Mouse (Mus musculus): Measurements from ENCODE around the gene Igsf1.

Gene Igsf1

DNA sequence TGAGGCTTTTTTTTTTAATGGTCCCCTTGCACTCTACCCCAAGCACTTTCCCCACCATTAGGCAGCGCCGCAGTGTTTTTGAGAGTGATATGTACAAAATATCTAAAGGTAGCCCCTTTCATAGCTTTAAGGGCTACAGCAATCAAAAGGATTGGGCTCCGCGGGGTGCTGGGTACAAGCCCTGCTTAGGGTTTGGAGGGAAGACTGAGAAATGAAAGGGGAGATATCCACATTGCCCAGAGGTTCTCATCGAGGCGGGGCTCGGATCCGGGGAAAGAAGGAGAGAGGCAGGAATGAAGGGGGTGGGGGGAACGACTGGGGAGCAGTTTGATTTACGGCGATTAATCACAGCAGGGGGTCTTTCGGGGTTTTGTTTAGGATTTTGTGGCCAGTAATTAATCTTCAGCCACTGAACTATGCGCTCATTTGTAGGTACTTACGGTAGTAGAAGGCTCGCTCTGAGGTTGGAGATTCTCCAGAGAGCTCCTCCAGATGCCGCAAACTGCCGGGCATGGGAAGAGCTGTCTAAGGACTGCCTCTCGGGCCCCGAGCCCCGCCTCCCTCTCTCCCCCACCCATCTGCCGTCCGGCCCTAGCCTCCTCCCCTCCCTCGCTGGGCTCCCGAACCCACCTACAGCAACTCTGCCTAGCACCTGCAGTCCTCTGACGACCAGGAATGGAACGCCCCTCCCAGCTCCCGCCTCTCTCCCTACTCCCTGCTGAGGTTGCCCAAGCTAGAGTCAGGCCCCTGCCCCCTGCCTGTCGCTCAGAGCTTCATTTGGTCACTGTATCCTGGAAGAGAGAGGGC, at the start of gene Igsf1:
Igsf1 (minus strand) TSS at position 537 of the 807 bp plus-strand sequence.
- peak; percentile 42 for DNase-seq (ENCODE audit: low read depth, low spot score)

- DNase-seq (ENCODE audit: low read depth, low spot score): no peak
These were observed 26.7 kb downstream of the Igsf1 start for GRCm38 (mm10) chrX:49770828-49771227.

GRCm38 (mm10) chrX:49745192-49745591, 52.4 kb downstream of the Igsf1 start:
- DNase-seq (ENCODE audit: low read depth, low spot score): no peak

DNA sequence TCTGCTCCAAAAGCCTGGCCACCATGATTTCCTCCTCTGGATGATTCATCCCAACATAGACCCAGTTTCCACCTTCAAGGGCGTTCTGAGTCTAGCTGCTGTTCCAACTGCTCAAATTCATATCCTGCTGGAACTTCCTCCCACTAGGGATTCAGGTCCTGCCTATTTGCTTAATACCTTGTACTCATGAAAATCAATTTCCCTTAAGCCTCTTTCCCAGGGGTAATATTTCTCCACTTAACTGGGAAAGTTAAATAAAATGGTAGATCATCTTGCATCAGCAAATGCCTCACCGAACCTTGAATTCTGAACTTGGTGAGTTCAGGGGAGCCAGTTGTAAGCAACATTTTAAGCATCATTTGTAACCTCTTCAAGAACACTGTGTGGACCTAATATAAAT, 62.6 kb downstream of the Igsf1 start, which contains the start of gene Olfr1321:
Olfr1321 (minus strand) TSS at position 101 of the 400 bp plus-strand sequence.
- no peak for DNase-seq (ENCODE audit: low read depth, low spot score)
